Mouse (Mus musculus) cerebral cortex, adult 2 months (tissue): ENCODE results near the gene Srcin1.

ENCODE experiments used
- WGBS: fragments of 180-500 bp; shearing (Covaris S2); methylation state at CpG from one replicate; pipeline ENCODE4 v1.1.7; 2018; 5-methylcytosine and 5-hydroxymethylcytosine counted together

Srcin1 gene

GRCm38 (mm10) chr11:97556569-97557408 lies 19.2 kb downstream of the Srcin1 start:
- WGBS: 23% methylated on average over 7 of the region's 7 CpGs

DNA sequence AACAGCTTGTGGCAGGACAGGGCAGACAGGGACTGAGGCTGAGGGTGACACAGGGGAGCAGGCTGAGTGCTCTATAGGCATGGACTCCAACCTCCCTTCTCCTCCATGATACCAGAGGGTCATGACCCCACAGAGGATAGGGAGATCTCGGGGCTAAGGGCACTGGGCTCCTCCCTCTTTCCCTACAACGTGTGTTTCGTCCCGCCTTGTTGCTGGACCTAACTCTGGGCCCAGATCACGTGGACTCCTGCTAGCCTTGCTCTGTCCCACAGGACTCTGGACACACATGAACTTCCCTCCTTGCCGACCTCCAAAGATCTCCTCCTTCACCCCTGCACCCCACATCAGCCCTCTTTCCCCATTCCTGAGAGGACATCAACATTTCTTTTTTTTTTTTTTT lies 20.8 kb downstream of the Srcin1 start:
- WGBS: 51% methylated on average over 6 of the region's 6 CpGs

- 38% methylated on average over 8 of the region's 8 CpGs for WGBS
Measured at GRCm38 (mm10) chr11:97552151-97552550, 23.8 kb downstream of the Srcin1 start.

GRCm38 (mm10) chr11:97548757-97549156 lies 27.2 kb downstream of the Srcin1 start:
- WGBS: 59% methylated on average over 8 of the region's 8 CpGs

DNA sequence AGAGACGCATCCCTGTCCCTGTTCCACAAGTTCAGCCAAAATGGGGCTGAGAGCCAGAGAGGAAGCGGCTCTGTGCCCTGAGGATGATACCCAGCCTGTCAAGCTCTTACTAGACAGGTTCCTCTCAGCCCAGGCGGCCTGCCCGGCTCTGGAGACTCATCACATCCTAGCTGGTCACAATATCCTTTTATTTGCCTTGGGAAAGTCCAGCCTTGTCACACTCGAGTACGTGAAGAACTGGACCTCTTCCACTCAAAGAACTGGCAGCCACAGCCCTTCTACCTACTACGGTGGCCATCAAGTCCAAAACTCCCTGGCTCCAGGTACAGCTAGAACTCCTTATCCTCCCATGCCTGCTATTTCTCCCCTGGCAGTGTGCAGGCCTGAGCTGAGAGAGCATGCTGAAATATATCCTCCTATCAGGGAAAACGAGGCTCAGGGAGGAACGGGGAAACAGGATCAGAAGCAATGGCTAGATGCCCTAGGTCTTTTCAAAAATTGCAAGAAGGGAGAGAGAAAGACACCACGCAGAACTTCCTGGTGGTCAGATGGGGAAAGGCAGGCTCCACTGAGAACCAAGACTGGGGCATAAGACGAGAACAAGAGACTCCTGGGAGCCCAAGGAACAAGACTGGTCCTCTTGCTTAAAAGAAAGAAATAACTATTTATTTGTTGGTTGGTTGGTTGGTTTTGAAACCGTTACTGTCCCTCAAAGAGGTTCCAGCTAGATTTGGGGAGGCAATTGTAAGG lies 27.9 kb downstream of the Srcin1 start:
- WGBS: 42% methylated on average over 12 of the region's 12 CpGs

- WGBS: 1% methylated on average over 73 of the region's 73 CpGs
Measured at GRCm38 (mm10) chr11:97546804-97547411, 29.1 kb downstream of the Srcin1 start.

DNA sequence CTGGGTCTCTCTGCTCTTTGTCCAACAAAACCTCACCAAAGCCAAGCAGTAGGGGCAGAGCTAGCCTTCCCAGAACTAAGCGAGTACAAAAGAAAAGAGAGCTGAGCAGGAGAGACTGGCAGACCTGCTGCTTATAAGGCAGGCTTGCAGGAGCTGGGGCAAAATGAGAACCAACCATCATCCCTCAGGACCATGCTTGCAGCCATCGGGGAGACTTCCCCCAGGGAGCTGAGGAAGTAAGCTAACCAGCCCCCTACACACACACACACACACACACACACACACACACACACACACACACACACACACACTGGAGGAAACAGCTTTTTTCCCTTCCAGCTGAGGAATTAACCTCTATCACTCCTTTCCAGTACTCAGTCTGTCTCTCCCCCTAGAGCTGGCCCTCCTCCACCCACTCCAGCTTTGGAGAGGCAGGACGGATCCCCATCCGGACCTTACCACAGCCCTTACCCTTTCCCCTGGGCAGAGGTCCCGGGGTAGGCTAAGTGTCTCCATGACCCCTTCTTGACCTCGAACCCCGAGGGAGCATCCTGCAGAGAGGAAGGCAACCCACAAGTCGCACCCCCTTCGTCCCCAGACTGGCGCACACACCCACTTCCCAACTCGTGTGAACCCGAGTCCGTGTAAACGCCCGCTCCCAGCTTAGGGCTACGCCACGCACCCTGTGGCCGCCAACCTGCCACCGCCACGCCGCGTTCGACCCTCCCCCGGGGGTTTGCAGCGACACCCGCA lies 30.0 kb downstream of the Srcin1 start:
- 7% methylated on average over 26 of the region's 26 CpGs for WGBS

GRCm38 (mm10) chr11:97543883-97544282 lies 32.1 kb downstream of the Srcin1 start:
- WGBS: 51% methylated on average over 9 of the region's 9 CpGs

DNA sequence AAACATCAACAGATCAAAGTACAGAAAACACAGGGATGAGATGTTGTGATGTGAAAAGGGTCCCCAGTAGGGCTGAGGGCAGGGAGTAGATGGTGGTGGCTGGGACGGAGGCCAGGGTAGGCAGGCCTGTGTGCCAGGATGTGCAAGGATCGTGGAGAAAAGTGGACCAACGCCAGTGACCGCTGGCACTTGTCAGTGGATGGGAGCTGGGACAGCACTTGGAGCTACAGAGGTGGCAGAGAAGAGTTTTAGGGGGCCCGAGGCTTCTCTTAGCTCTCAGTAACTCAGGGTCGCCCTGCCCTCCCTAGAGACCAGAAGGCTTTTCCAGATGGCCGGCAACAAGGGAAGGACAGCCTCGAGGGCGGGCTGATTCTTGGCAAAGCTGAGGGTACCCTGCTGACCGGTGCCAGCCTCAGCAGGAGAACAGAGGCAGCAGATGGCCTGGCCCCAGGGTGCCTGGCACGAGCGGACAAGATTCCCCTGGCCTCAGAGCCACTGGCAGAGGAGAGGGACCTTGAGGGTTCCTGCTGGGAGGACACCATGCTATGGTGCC lies 32.7 kb downstream of the Srcin1 start:
- WGBS: 29% methylated on average over 12 of the region's 12 CpGs

GRCm38 (mm10) chr11:97542171-97543150 lies 33.5 kb downstream of the Srcin1 start:
- WGBS: 75% methylated on average over 22 of the region's 22 CpGs

GRCm38 (mm10) chr11:97540604-97541003 lies 35.4 kb downstream of the Srcin1 start:
- 20% methylated on average over 3 of the region's 3 CpGs for WGBS

DNA sequence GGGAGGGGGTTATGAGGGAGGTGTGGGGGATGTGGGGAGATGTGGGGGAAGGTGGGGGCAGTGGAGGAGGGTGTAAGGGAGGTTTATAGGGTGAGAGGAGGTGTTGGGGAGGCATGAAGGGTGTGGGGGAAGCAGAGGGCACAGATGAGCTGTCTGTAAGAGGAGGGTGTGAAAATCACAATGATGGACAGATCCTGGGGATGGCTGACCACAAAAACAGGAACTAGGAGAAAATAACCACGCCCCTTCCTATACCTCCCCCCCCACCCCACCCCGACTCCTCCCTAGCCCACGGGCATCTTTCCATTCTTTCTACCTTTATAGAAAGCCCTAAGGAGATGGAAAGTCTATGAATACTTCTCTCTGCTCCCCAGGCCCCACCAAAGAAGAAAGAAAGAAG lies 35.9 kb downstream of the Srcin1 start:
- WGBS: 32% methylated on average over 3 of the region's 3 CpGs

- WGBS: 62% methylated on average over 5 of the region's 5 CpGs
Measured at GRCm38 (mm10) chr11:97539622-97540021, 36.4 kb downstream of the Srcin1 start.

- 46% methylated on average over 12 of the region's 12 CpGs for WGBS
Measured at GRCm38 (mm10) chr11:97537580-97538089, 38.4 kb downstream of the Srcin1 start.

DNA sequence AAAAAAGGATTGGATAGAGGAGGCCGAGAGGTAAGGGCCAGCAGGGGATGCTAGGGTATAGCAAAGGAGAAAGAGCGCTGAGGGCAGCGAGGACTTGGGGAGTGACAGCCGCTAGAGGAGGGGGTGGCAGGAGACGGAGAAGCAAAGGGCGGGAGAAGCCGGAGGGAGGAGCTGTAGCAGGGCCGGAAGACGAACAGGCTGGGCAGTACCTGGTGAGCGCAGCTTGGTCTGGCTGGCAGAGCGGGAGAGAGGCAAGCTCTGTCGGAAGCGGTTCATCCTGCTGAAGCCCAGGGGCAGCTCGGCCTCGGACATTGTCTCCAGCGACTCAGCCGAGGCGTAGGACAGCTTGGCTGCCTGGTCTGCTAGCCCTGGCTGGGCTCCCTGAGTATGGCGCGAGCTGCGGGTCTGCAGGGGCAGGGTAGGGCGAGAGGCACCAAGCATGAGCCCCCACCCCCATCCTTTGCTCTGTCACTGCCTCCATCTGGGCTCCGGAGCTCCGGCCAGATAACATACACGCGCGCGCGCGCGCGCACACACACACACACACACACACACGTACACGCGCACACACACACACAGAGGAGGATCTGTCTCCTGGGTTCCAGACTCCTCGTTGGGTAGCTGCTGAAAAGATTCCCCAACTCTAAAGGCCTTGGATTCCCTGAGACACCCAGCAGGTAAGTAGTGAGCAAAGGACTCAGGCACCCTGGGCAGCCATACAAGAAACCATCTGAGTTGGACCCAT lies 39.0 kb downstream of the Srcin1 start:
- 11% methylated on average over 36 of the region's 36 CpGs for WGBS

DNA sequence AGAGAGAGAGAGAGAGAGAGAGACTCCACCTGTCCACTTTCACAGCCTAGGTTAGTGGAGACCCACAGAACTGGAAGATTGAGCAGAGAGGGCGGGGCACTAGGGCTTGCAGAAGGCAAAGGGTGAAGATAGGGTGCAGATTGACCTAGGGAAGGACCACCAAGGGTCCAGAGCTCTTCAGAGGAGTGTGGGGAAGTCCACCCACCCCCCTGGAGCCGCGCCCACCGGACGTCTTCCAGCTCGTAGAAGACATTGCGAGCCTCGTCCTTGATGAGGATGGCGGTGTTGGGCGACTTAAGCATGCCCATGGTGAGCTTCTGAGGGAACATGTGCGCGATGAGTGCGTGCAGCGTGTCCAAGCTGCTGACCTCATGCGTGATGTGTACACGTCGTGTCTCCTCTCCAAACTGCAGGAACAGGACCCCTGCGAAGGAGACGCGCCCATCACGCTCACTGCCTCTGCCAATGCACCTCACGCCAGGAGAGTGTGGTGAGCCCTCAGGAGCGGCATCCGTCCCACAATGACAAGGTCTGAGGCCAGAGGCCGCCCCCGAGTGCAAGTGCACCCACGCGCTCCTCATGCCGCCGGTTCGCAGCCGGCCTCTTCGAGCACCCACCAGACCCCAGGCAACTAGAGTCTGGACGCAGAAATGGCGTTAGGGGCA lies 39.8 kb downstream of the Srcin1 start:
- 37% methylated on average over 35 of the region's 35 CpGs for WGBS

DNA sequence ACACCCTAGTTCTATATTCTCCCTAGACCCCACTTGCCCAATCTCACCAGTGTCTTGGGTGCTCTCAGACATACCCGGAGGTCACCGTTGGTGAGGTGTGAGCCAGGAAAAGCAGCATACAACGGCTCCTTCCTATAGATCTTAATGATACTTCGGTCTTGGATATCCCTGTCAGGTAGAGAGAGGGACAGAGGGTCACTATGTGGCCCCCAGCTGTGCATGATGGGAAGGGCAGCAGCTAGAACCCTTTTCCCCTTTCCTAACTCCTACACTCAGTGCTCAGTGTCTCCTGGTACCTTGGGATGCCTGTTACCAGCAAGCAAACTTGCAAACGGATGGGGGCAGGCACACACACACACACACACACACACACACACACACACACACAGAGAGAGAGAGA lies 40.3 kb downstream of the Srcin1 start:
- WGBS: 59% methylated on average over 5 of the region's 5 CpGs

DNA sequence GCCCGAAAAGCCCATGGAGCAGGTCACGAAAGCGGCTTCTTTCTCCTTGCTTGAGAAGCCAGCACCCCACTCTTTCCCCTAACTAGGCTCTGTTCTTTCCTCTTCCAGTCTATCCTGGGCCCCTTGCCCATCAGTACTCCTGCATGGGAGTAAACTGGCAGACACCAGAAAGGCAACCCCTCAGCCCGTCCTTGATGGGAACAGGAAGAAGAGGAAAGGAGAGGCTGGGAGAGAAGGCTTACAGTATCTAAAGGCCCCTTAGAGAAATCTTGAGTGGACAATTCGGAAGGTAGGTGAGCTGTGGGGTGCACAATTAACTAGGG lies 40.7 kb downstream of the Srcin1 start:
- WGBS: 46% methylated on average over 5 of the region's 5 CpGs
